30 mouse cellular contexts compared by ENCODE assay signal in genomic region chr5:100491704-100492103, GRCm38 (mm10). TPM values are rescaled to one million over a fixed set of nuclear protein-coding genes. Genes with fewer than 3 reads are reported as not detected.
A peak's percentile ranks its signal among the peaks of the same experiment; 100 is the strongest.
DNase-seq lines count a peak whose midpoint lies in the region; ATAC-seq and TF ChIP-seq lines count a peak whose summit lies in the region.
"Had no signal": no experiment of that assay in that cellular context is flagged by ENCODE, and none has a peak within 500 bp of the region (broad histone marks: within the 10 kb centered on the region; RNA-seq: fewer than 3 reads in every experiment).

No protein-coding gene starts in this region.

- H3K27me3 ChIP-seq in heart, adult 2 months (ENCODE audit: control insufficient read depth, insufficient read depth, low read length): no peaks in the 10 kb centered on the region
- H3K27me3 ChIP-seq in kidney, adult 2 months (replicated peaks; ENCODE audit: control insufficient read depth, insufficient read depth, low read length): no peaks in the 10 kb centered on the region
- no peaks in the 10 kb centered on the region for H3K27me3 ChIP-seq in Patski
- H3K27me3 ChIP-seq in stomach, postnatal 0 days (ENCODE audit: control insufficient read depth, insufficient read depth, low read length): no peaks in the 10 kb centered on the region
- H3K27me3 ChIP-seq: embryonic facial prominence, embryonic 12.5 days; hindbrain, embryonic 12.5 days; liver, embryonic 12.5 days; megakaryocyte, embryonic 14.5 days; midbrain, embryonic 13.5 days; neural tube, embryonic 13.5 days had no signal

- H3K9ac ChIP-seq in heart, adult 2 months (ENCODE audit: low read depth, low read length): no peak overlapping the region
- H3K9ac ChIP-seq in stomach, postnatal 0 days (ENCODE audit: low read length): no peak overlapping the region
- H3K9ac ChIP-seq: embryonic facial prominence, embryonic 12.5 days; hindbrain, embryonic 12.5 days; liver, embryonic 12.5 days; midbrain, embryonic 13.5 days; neural tube, embryonic 13.5 days had no signal

- no peak overlapping the region for H3K4me2 ChIP-seq in stomach, postnatal 0 days (replicated peaks; ENCODE audit: low read depth)
- H3K4me2 ChIP-seq: embryonic facial prominence, embryonic 12.5 days; heart, embryonic 11.5 days; hindbrain, embryonic 12.5 days; liver, embryonic 12.5 days; midbrain, embryonic 13.5 days; neural tube, embryonic 13.5 days had no signal

- no peak overlapping the region for H3K4me3 ChIP-seq in heart, adult 2 months
- H3K4me3 ChIP-seq in kidney, adult 2 months (ENCODE audit: insufficient read depth, low read depth, low read length): no peak overlapping the region
- H3K4me3 ChIP-seq in stomach, postnatal 0 days (ENCODE audit: low read depth, low read length): no peak overlapping the region
- H3K4me3 ChIP-seq: embryonic facial prominence, embryonic 12.5 days; hindbrain, embryonic 12.5 days; liver, embryonic 12.5 days; megakaryocyte, embryonic 14.5 days; midbrain, embryonic 13.5 days; neural tube, embryonic 13.5 days had no signal

- peak; percentile 64 for DNase-seq in heart, adult 11 months
- DNase-seq in heart, adult 2 months: no peak
- DNase-seq in kidney, postnatal 10 days: peak; percentile 18
- DNase-seq in kidney, adult 2 months: no peak
- DNase-seq in Patski (ENCODE audit: low read depth, low spot score): no peak
- no peak for DNase-seq in stomach, postnatal 0 days (ENCODE audit: low spot score)
- no peak for DNase-seq in cerebellum, adult 8-10 months
- DNase-seq: adrenal gland, adult 8-10 months; cerebellum, adult 9-10 months; cerebellum, postnatal 36 days; embryo, embryonic 11 days; gastrocnemius, postnatal 14 days; heart, postnatal 36 days; layer of hippocampus, postnatal 36 days; left cerebral cortex, postnatal 4 days; lung, adult 18-20 months; lung, postnatal 4 days; thymus, postnatal 14 days had no signal

- H3K9me3 ChIP-seq in stomach, postnatal 0 days (ENCODE audit: control insufficient read depth, low read length): no peaks in the 10 kb centered on the region
- H3K9me3 ChIP-seq: embryonic facial prominence, embryonic 12.5 days; G1E; hindbrain, embryonic 12.5 days; liver, embryonic 12.5 days; megakaryocyte, embryonic 14.5 days; midbrain, embryonic 13.5 days; neural tube, embryonic 13.5 days had no signal

- H3K36me3 ChIP-seq in heart, adult 2 months (ENCODE audit: control insufficient read depth, insufficient read depth, low read length): no peaks in the 10 kb centered on the region
- no peaks in the 10 kb centered on the region for H3K36me3 ChIP-seq in kidney, adult 2 months (ENCODE audit: control insufficient read depth, insufficient read depth, low read length)
- H3K36me3 ChIP-seq in stomach, postnatal 0 days (ENCODE audit: control insufficient read depth, insufficient read depth, low read length): no peaks in the 10 kb centered on the region
- H3K36me3 ChIP-seq: embryonic facial prominence, embryonic 12.5 days; hindbrain, embryonic 12.5 days; midbrain, embryonic 13.5 days; neural tube, embryonic 13.5 days had no signal

- intact Hi-C loops in heart, adult 2 months (cut with DNase I): no loop called here

- no peak for TF ChIP-seq CTCF in heart, adult 2 months (IDR thresholded peaks at IDR 0.05)
- no peak for TF ChIP-seq CTCF in kidney, adult 2 months (conservative IDR thresholded peaks at IDR 0.05; ENCODE audit: insufficient read depth, insufficient read length, low read depth, low read length)
- no peak for TF ChIP-seq CTCF in Patski (IDR thresholded peaks at IDR 0.05)
- no peak for TF ChIP-seq CTCF in stomach, postnatal 0 days (IDR thresholded peaks at IDR 0.05; ENCODE audit: low read depth)

- peak; percentile 20 for ATAC-seq in Patski
- peak; percentile 10; the same call in 1 of the 2 replicates for ATAC-seq in stomach, postnatal 0 days (ENCODE audit: low FRiP score, low TSS enrichment)
- ATAC-seq: activated CD4-positive, CD25-positive, alpha-beta regulatory T cell, adult 4 months; forebrain, embryonic 14.5 days; intestine, embryonic 16.5 days; liver, embryonic 12.5 days; lung, postnatal 0 days; midbrain, embryonic 13.5 days had no signal

- H3K79me2 ChIP-seq in heart, adult 2 months (replicated peaks; ENCODE audit: control insufficient read depth, insufficient read depth, low read length): peaks cover 7% of the 10 kb centered on the region

- CTCF ChIA-PET in Patski (lab: Charles Lee): interaction anchor here (1.1 to 4.0 kb wide), 4 partner anchors 10 to 55 kb away, joined by 3 to 19 read pairs (median 8); no protein-coding TSS in a partner anchor

- no peak for TF ChIP-seq EP300 in heart, adult 2 months (IDR thresholded peaks at IDR 0.05; ENCODE audit: insufficient read depth, low read depth, low read length)
- TF ChIP-seq EP300 in stomach, postnatal 0 days (optimal IDR thresholded peaks at IDR 0.05): no peak

- no peak for TF ChIP-seq POLR2A in heart, adult 2 months (IDR thresholded peaks at IDR 0.05; ENCODE audit: insufficient read depth, low read depth, low read length)
- TF ChIP-seq POLR2A in kidney, adult 2 months (IDR thresholded peaks at IDR 0.05; ENCODE audit: low read depth, low read length): no peak

- no peaks in the 10 kb centered on the region for H3K4me1 ChIP-seq in heart, adult 2 months (ENCODE audit: control insufficient read depth, insufficient read depth, low read length)
- peaks cover 6% of the 10 kb centered on the region; the same call in 1 of the 2 replicates for H3K4me1 ChIP-seq in kidney, adult 2 months (ENCODE audit: control insufficient read depth, insufficient read depth, low read length)
- H3K4me1 ChIP-seq in stomach, postnatal 0 days (replicated peaks; ENCODE audit: control insufficient read depth, insufficient read depth): no peaks in the 10 kb centered on the region
- H3K4me1 ChIP-seq: hindbrain, embryonic 12.5 days; midbrain, embryonic 13.5 days; neural tube, embryonic 13.5 days had no signal

- 54% methylated on average over 4 of the region's 4 CpGs for WGBS in heart, adult 2 months
- WGBS in kidney, adult 2 months: 38% methylated on average over 4 of the region's 4 CpGs
- WGBS in stomach, postnatal 0 days: 36% methylated on average over 4 of the region's 4 CpGs

- H3K27ac ChIP-seq in heart, adult 2 months: no peak overlapping the region
- no peak overlapping the region for H3K27ac ChIP-seq in kidney, adult 2 months (ENCODE audit: insufficient read depth, low read depth, low read length)
- H3K27ac ChIP-seq in stomach, postnatal 0 days (replicated peaks): no peak overlapping the region
- H3K27ac ChIP-seq: embryonic facial prominence, embryonic 12.5 days; hindbrain, embryonic 12.5 days; liver, embryonic 12.5 days; midbrain, embryonic 13.5 days; neural tube, embryonic 13.5 days had no signal

- in situ Hi-C loops in Patski (cut with MboI; ENCODE audit: low pct_unique_long_range_greater_than_20kb): no loop called here

- POLR2A ChIA-PET in Patski (lab: Charles Lee): no interaction called here

RNA-seq across cellular contexts. Expression of gene Lin54, which starts 8.7 kb away (rescaled TPM):
- 1 to 10 TPM; 7.2 to 8.3 TPM for total RNA-seq in heart, adult 2 months (2021)
- polyA plus RNA-seq in heart, adult 2 months (2012; rRNA removed): 3.1 and 3.4 TPM in 2 replicates
- polyA plus RNA-seq in kidney, adult 2 months (2012; rRNA removed): 6.2 and 6.4 TPM in 2 replicates
- 11.8 TPM for polyA plus RNA-seq in Patski (2021)
- 5.9 TPM in 2 replicates for polyA plus RNA-seq in stomach, postnatal 0 days (2015; fragmentation: Nextera tagmentation; extraction: Ambion mirVana)

RNA-seq across cellular contexts. Expression of gene Cops4, which starts 26.4 kb away (rescaled TPM):
- total RNA-seq in heart, adult 2 months (2021): 10 to 100 TPM; 84.8 to 86.2 TPM
- polyA plus RNA-seq in heart, adult 2 months (2012; rRNA removed): 37.9 and 57.3 TPM in 2 replicates
- polyA plus RNA-seq in kidney, adult 2 months (2012; rRNA removed): 25.4 and 29.8 TPM in 2 replicates
- 132 TPM for polyA plus RNA-seq in Patski (2021)
- polyA plus RNA-seq in stomach, postnatal 0 days (2015; fragmentation: Nextera tagmentation; extraction: Ambion mirVana): 106 and 107 TPM in 2 replicates

Comparison
In these comparisons a context has a peak if more than half of its experiments do, and no peak if none do; other contexts are left out.
1. DNase-seq: peak in heart, adult 11 months (single experiment) and kidney, postnatal 10 days (single experiment); none in heart, adult 2 months (0 of 2), kidney, adult 2 months (single experiment), Patski (single experiment), stomach, postnatal 0 days (single experiment) and cerebellum, adult 8-10 months (single experiment).